ENCODE assay signal across 7 mouse cellular contexts in the genomic region with DNA sequence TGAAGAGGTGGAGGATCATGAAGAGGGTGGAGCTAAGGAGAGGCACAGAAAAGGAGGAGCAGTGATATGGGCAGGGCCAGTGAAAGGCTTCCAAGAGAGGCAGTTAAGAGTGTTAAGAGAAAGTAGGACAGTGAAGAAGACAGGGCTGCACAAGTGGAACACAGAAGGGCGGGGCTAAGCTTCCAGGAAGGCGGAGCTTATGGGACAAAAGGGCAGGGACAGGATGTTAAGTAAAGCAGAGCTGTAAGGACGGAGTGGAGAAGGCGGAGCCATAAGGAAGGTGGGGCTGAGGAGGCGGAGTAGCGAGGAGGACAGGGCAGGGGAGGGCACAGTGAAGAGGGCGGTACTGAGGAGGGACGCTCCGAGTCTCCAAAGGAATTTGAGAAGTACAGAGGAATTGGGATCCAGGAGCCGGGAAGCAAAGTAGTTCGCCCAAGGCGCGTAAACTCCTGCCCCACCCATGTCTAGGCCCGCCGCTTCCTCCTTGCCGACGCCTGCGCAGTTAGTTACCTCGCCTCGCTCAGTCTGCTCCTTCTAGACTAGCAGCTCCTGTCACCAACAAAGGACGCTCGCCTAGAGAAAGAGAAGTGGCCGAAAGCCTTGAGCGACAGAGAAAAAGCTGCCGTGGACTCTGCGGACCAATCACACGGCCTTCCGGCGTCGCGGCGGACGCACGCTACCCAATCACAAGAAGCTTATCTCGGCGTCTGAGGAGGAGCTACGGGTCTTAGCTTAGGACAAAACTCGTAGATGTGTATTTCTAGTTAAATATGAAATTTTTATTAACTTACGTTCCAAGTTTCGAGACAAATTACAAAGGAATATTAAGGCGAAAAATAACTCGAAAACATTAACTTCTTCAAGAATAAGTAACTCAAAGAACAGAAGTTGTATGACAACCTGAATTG. TPM values are rescaled to one million over a fixed set of nuclear protein-coding genes. Genes with fewer than 3 reads are reported as not detected.
DNase-seq lines count a peak whose midpoint lies in the region; ATAC-seq lines count a peak whose summit lies in the region.

Gene Pdcl, minus strand, starts transcription at position 700 of the 908 bp plus-strand sequence.

- peak within 1 kb of the TSS; percentile 98 for H3K27ac ChIP-seq in embryonic facial prominence, embryonic 12.5 days
- H3K27ac ChIP-seq in limb, embryonic 11.5 days (replicated peaks; ENCODE audit: low read depth, low read length) = peak within 1 kb of the TSS; percentile 92
- H3K27ac ChIP-seq in midbrain, embryonic 14.5 days (replicated peaks; ENCODE audit: low read depth, low read length) = peak within 1 kb of the TSS; percentile 93

- H3K36me3 ChIP-seq in embryonic facial prominence, embryonic 12.5 days = peaks cover 30% of the 10 kb centered on the region
- peaks cover 9% of the 10 kb centered on the region for H3K36me3 ChIP-seq in limb, embryonic 11.5 days (ENCODE audit: control insufficient read depth, insufficient read depth, low read length)
- peaks cover 31% of the 10 kb centered on the region for H3K36me3 ChIP-seq in midbrain, embryonic 14.5 days (ENCODE audit: control insufficient read depth, insufficient read depth, low read length)

- DNase-seq in adrenal gland, postnatal 25 days = peak; percentile 80
- DNase-seq in heart, adult 11 months = peak; percentile 99
- peak; percentile 93 for DNase-seq in kidney, adult 18-20 months
- DNase-seq in limb, embryonic 11.5 days (ENCODE audit: low spot score) = peak; percentile 88
- peak; percentile 95 for DNase-seq in midbrain, embryonic 14.5 days
- peak; percentile 84 to 86 for DNase-seq in spleen, adult 18-20 months

- H3K27me3 ChIP-seq in embryonic facial prominence, embryonic 12.5 days = no peaks in the 10 kb centered on the region
- H3K27me3 ChIP-seq in limb, embryonic 11.5 days (ENCODE audit: control insufficient read depth, insufficient read depth, low read length) = no peaks in the 10 kb centered on the region
- no peaks in the 10 kb centered on the region for H3K27me3 ChIP-seq in midbrain, embryonic 14.5 days (ENCODE audit: control insufficient read depth, insufficient read depth, low read length)

- no peaks in the 10 kb centered on the region for H3K9me3 ChIP-seq in embryonic facial prominence, embryonic 12.5 days
- H3K9me3 ChIP-seq in limb, embryonic 11.5 days (ENCODE audit: control insufficient read depth, low read length) = no peaks in the 10 kb centered on the region
- H3K9me3 ChIP-seq in midbrain, embryonic 14.5 days (ENCODE audit: control insufficient read depth, low read length) = no peaks in the 10 kb centered on the region

- H3K4me1 ChIP-seq in embryonic facial prominence, embryonic 12.5 days = peaks cover 11% of the 10 kb centered on the region
- no peaks in the 10 kb centered on the region for H3K4me1 ChIP-seq in limb, embryonic 11.5 days (ENCODE audit: control insufficient read depth, insufficient read depth, low read length)
- peaks cover 6% of the 10 kb centered on the region; the same call in 1 of the 2 replicates for H3K4me1 ChIP-seq in midbrain, embryonic 14.5 days (ENCODE audit: control insufficient read depth, insufficient read depth, low read length)

- H3K4me3 ChIP-seq in embryonic facial prominence, embryonic 12.5 days = peak within 1 kb of the TSS; percentile 63
- H3K4me3 ChIP-seq in limb, embryonic 11.5 days (ENCODE audit: low read depth, low read length) = peak within 1 kb of the TSS; percentile 68
- H3K4me3 ChIP-seq in midbrain, embryonic 14.5 days (replicated peaks; ENCODE audit: low read depth, low read length) = peak within 1 kb of the TSS; percentile 80

- WGBS in embryonic facial prominence, embryonic 12.5 days = under 1% methylated on average over 42 of the region's 42 CpGs
- under 1% methylated on average over 42 of the region's 42 CpGs for WGBS in limb, embryonic 11.5 days
- under 1% methylated on average over 42 of the region's 42 CpGs for WGBS in midbrain, embryonic 14.5 days

- peak within 1 kb of the TSS; percentile 69 for H3K9ac ChIP-seq in embryonic facial prominence, embryonic 12.5 days
- H3K9ac ChIP-seq in limb, embryonic 11.5 days (ENCODE audit: low read length) = peak within 1 kb of the TSS; percentile 80
- peak within 1 kb of the TSS; percentile 70 for H3K9ac ChIP-seq in midbrain, embryonic 14.5 days (replicated peaks; ENCODE audit: low read length)

- H3K4me2 ChIP-seq in embryonic facial prominence, embryonic 12.5 days (replicated peaks) = peak within 1 kb of the TSS; percentile 66
- H3K4me2 ChIP-seq in limb, embryonic 11.5 days (ENCODE audit: low read depth, severe bottlenecking) = peak within 1 kb of the TSS; percentile 49
- peak within 1 kb of the TSS; percentile 77 for H3K4me2 ChIP-seq in midbrain, embryonic 14.5 days (ENCODE audit: low read length)

- ATAC-seq in embryonic facial prominence, embryonic 12.5 days (ENCODE audit: insufficient number of reproducible peaks, insufficient read depth, low FRiP score, low TSS enrichment) = peak; percentile 99
- ATAC-seq in limb, embryonic 11.5 days (ENCODE audit: insufficient number of reproducible peaks, low FRiP score, low TSS enrichment, low read depth) = peak; percentile 100
- peak; percentile 97 for ATAC-seq in midbrain, embryonic 14.5 days (ENCODE audit: low FRiP score, low TSS enrichment)

RNA-seq across cellular contexts. Expression of gene Pdcl, which starts in this region (rescaled TPM):
- total RNA-seq in adrenal gland, postnatal 25 days (2021) = 46.3 and 47.9 TPM in 2 replicates
- 51.5 and 52.7 TPM in 2 replicates for polyA plus RNA-seq in embryonic facial prominence, embryonic 12.5 days (2016; fragmentation: Nextera tagmentation; extraction: Ambion mirVana)
- 47.1 and 53.0 TPM in 2 replicates for polyA plus RNA-seq in limb, embryonic 11.5 days (2014; fragmentation: Nextera tagmentation; extraction: Ambion mirVana)
- 59.2 and 77.6 TPM in 2 replicates for polyA plus RNA-seq in midbrain, embryonic 14.5 days (2014; fragmentation: Nextera tagmentation; extraction: Ambion mirVana)

Comparison
In these comparisons a context has a peak if more than half of its experiments do, and no peak if none do; other contexts are left out.
1. Peak in every context shown above with its lines: DNase-seq, ATAC-seq, H3K4me3 ChIP-seq and H3K27ac ChIP-seq.